Mouse (Mus musculus) liver, postnatal 0 days (tissue): ENCODE measurements around the gene Usmg5.
A peak's percentile ranks its signal among the peaks of the same experiment; 100 is the strongest.

Source experiments
- CTCF ChIP-seq: sonication (generic); IDR thresholded peaks from 2 replicates; pipeline ENCODE4 v1.5.1; 2016; ENCODE audit warnings: antibody characterized with exemption, low read depth
- EP300 ChIP-seq: IDR thresholded peaks from 2 replicates; pipeline ENCODE4 v1.6.1; 2016; ENCODE audit warnings: antibody characterized with exemption, low read depth, mild to moderate bottlenecking

- TF ChIP-seq EP300 (no peak), CTCF (peak; percentile 78)
These were observed 32.4 kb upstream of the Usmg5 start for GRCm38 (mm10) chr19:47122802-47123201.
